Mouse (Mus musculus) erythroblast, adult 5-6 weeks (primary cell): Measurements from ENCODE around the gene Ablim1. TPM values are rescaled to one million over a fixed set of nuclear protein-coding genes. Genes with fewer than 3 reads are reported as not detected.

Experiments used
- ATAC-seq: replicated peaks from 2 replicates; pipeline ENCODE4 v1.8.0; 2016; ENCODE audit warnings: moderate number of reproducible peaks, mild to moderate bottlenecking, moderate TSS enrichment, inconsistent platforms; ENCODE audit not compliant: poor library complexity, low FRiP score, severe bottlenecking
- total RNA-seq, 2 experiments: library from RNA; stranded (forward) in 1 of 2; stranded (reverse) in 1 of 2; fragments of 150-400 nt in 1 of 2; fragments of 200-764, 138-1000 nt in 1 of 2; gene quantifications; 2 replicates each; pipeline versions ENCODE4 v1.2.3 to v1.2.4; 2015 to 2017; ENCODE audit warnings: low replicate concordance in 2 of 2

Ablim1 gene
- total RNA-seq, 2 experiments from 2014 or later = 1.0 to 1.5 TPM

- ATAC-seq = no peak
Observed at GRCm38 (mm10) chr19:56984229-56984628, 330.5 kb downstream of the Ablim1 start.

GRCm38 (mm10) chr19:56983757-56984156 lies 331.0 kb downstream of the Ablim1 start:
- ATAC-seq = no peak

Other genes with a start within 250 kb of the Ablim1 start
- 6.1 and 11.5 TPM in 2 replicates for gene Fam160b1, start 45.8 kb upstream of the Ablim1 start, total RNA-seq (2015; ENCODE audit: low replicate concordance)
- gene Fam160b1, start 45.8 kb upstream of the Ablim1 start, total RNA-seq (2017; ENCODE audit: low replicate concordance) = 5.7 and 8.6 TPM in 2 replicates
- gene Trub1, start 138.0 kb upstream of the Ablim1 start, total RNA-seq (2015; ENCODE audit: low replicate concordance) = 1.3 and 2.5 TPM in 2 replicates
- gene Trub1, start 138.0 kb upstream of the Ablim1 start, total RNA-seq (2017; ENCODE audit: low replicate concordance) = 1.1 and 3.0 TPM in 2 replicates